ENCODE assay signal across 7 mouse cellular contexts in the genomic region with DNA sequence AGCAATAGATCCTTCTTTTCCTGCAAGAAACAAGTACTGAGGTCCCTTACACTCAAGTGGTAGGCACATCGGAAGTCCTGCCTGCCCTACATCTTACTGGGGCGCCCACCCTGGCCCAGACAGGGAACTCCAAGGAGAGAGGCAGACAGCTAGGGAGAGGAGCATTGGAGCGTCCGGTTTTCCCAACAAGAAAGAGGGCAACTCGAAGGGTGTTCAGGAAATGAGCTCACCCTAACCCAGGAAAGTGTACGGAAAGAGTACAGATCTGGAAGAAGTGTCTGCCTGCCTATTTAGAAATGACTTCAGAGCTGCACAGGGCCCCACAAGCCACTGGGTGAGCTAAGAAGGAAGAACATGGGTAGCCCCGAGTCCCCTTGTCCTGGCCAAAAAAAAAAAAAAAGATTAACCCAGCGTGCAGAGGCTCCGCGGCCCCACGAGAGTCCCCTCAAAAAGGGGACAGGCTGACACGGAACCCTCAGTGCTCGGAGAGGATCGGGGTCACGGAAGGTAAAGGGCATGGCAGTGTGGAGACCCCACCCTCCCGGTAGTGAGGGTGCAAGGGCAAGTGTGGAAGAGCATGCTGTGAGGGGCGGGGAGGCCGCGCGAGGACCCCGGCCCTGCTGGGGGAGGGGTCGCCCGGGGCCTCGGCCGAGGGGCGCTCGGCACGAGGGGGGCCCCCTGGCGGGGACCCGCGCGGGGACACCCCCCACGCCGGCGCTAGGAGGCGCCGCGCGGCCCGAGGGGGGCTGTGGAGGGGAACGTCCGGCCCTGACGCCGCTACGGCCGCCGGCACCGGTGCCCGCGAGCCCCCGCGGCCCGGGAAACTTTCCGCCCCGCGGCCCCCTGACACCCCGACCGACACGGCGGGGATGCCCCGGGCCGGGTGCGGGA. TPM values are rescaled to one million over a fixed set of nuclear protein-coding genes. Genes with fewer than 3 reads are reported as not detected.
DNase-seq lines count a peak whose midpoint lies in the region; ATAC-seq and TF ChIP-seq lines count a peak whose summit lies in the region.

No protein-coding gene starts in this region.

- TF ChIP-seq POLR2A in spleen, adult 2 months (IDR thresholded peaks at IDR 0.05; ENCODE audit: low read depth, low read length) = no peak

- peak; percentile 31 for DNase-seq in ES-CJ7 (ENCODE audit: low read depth, low spot score)
- peak; percentile 34 for DNase-seq in adrenal gland, adult 8-10 months
- peak; percentile 8 for DNase-seq in embryonic facial prominence, embryonic 14.5 days (ENCODE audit: low spot score)
- DNase-seq in heart, postnatal 0 days (ENCODE audit: low spot score) = peak; percentile 45
- DNase-seq in kidney, postnatal 36 days = peak; percentile 38 to 43
- peak; percentile 59 to 62 for DNase-seq in lung, postnatal 4 days
- peak in 1 of 2 experiments; percentile 32 for DNase-seq in spleen, adult 2 months (ENCODE audit: low read depth in 1 of 2, low spot score in 2 of 2)

- TF ChIP-seq EP300 in heart, postnatal 0 days (IDR thresholded peaks at IDR 0.05; ENCODE audit: low read depth) = no peak

- peak overlapping the region; percentile 81 for H3K9ac ChIP-seq in embryonic facial prominence, embryonic 14.5 days (ENCODE audit: low read depth, low read length)
- H3K9ac ChIP-seq in heart, postnatal 0 days (replicated peaks; ENCODE audit: low read depth, low read length) = peak overlapping the region; percentile 96

- no peaks in the 10 kb centered on the region for H3K27me3 ChIP-seq in embryonic facial prominence, embryonic 14.5 days (replicated peaks; ENCODE audit: control insufficient read depth, insufficient read depth, low read length)
- no peaks in the 10 kb centered on the region for H3K27me3 ChIP-seq in heart, postnatal 0 days (ENCODE audit: control insufficient read depth, insufficient read depth, low read length)
- H3K27me3 ChIP-seq in spleen, adult 2 months (ENCODE audit: control insufficient read depth, insufficient read depth, low read length) = no peaks in the 10 kb centered on the region

- H3K4me2 ChIP-seq in embryonic facial prominence, embryonic 14.5 days (ENCODE audit: low read depth, low read length) = peak overlapping the region; percentile 73
- peak overlapping the region; percentile 92 for H3K4me2 ChIP-seq in heart, postnatal 0 days (ENCODE audit: low read depth, low read length)

- TF ChIP-seq CTCF in heart, postnatal 0 days (IDR thresholded peaks at IDR 0.05; ENCODE audit: low read depth) = 0 out of 2 replicates have a peak, but pooled peaks have one; percentile 10
- TF ChIP-seq CTCF in spleen, adult 2 months (IDR thresholded peaks at IDR 0.05; ENCODE audit: extremely low read depth, insufficient read depth, insufficient read length, insufficient replicate concordance) = no peak

- ATAC-seq in embryonic facial prominence, embryonic 14.5 days (ENCODE audit: low read depth) = no peak
- no peak for ATAC-seq in heart, postnatal 0 days (ENCODE audit: insufficient read depth, low read depth)

- H3K4me3 ChIP-seq in embryonic facial prominence, embryonic 14.5 days (ENCODE audit: low read depth, low read length) = peak overlapping the region; percentile 77
- peak overlapping the region; percentile 95 for H3K4me3 ChIP-seq in heart, postnatal 0 days (ENCODE audit: low read depth, low read length)
- peak overlapping the region; percentile 53 for H3K4me3 ChIP-seq in spleen, adult 2 months (ENCODE audit: extremely low read depth, insufficient read depth, insufficient read length)

- 2% methylated on average over 13 of the region's 63 CpGs for whole genome bisulfite sequencing in embryonic facial prominence, embryonic 14.5 days
- 1% methylated on average over 35 of the region's 63 CpGs for WGBS in heart, postnatal 0 days
- 7% methylated on average over 25 of the region's 63 CpGs for whole genome bisulfite sequencing in spleen, adult 2 months

- peaks cover 14% of the 10 kb centered on the region; the same call in 1 of the 2 replicates for H3K4me1 ChIP-seq in embryonic facial prominence, embryonic 14.5 days (ENCODE audit: control insufficient read depth, insufficient read depth, low read length)
- H3K4me1 ChIP-seq in heart, postnatal 0 days (ENCODE audit: control insufficient read depth, insufficient read depth) = peaks cover 23% of the 10 kb centered on the region
- no peaks in the 10 kb centered on the region; the same call in 1 of the 2 replicates for H3K4me1 ChIP-seq in spleen, adult 2 months (ENCODE audit: control insufficient read depth, insufficient read depth, insufficient read length)

- H3K27ac ChIP-seq in embryonic facial prominence, embryonic 14.5 days (replicated peaks; ENCODE audit: low read depth, low read length) = peak overlapping the region; percentile 54; the same call in 1 of the 2 replicates
- peak overlapping the region; percentile 96 for H3K27ac ChIP-seq in heart, postnatal 0 days (ENCODE audit: low read depth)
- no peak overlapping the region for H3K27ac ChIP-seq in spleen, adult 2 months (ENCODE audit: insufficient read depth, low read length)

- no peaks in the 10 kb centered on the region for H3K9me3 ChIP-seq in embryonic facial prominence, embryonic 14.5 days (ENCODE audit: control insufficient read depth, low read length)
- no peaks in the 10 kb centered on the region for H3K9me3 ChIP-seq in heart, postnatal 0 days (replicated peaks; ENCODE audit: control insufficient read depth, low read length)

- H3K36me3 ChIP-seq in embryonic facial prominence, embryonic 14.5 days (ENCODE audit: control insufficient read depth, insufficient read depth, low read length) = no peaks in the 10 kb centered on the region
- peaks cover 4% of the 10 kb centered on the region; the same call in 1 of the 2 replicates for H3K36me3 ChIP-seq in heart, postnatal 0 days (replicated peaks; ENCODE audit: control insufficient read depth, insufficient read depth, low read length)
- no peaks in the 10 kb centered on the region for H3K36me3 ChIP-seq in spleen, adult 2 months (ENCODE audit: control insufficient read depth, insufficient read depth, low read length)

RNA-seq across cellular contexts. Expression of gene Camta1, which starts 1.0 kb away (rescaled TPM):
- 10 to 100 TPM; 23.6 to 59.6 (median 36.5) TPM for total RNA-seq in adrenal gland, adult 8-10 months (2022)
- 77.3 and 88.0 TPM in 2 replicates for polyA plus RNA-seq in embryonic facial prominence, embryonic 14.5 days (2014; fragmentation: Nextera tagmentation; extraction: Ambion mirVana)
- 72.7 and 739 TPM in 2 replicates for total RNA-seq in heart, postnatal 0 days (2014; rRNA removed; ENCODE audit: low replicate concordance)
- polyA plus RNA-seq in heart, postnatal 0 days (2015; fragmentation: Nextera tagmentation; extraction: Ambion mirVana) = 240 and 250 TPM in 2 replicates
- 6.3 and 7.7 TPM in 2 replicates for polyA plus RNA-seq in spleen, adult 2 months (2012; rRNA removed)
